In genomic region chr17:27228216-27228915, GRCm38 (mm10) we compare ENCODE assay signal across 9 mouse cellular contexts. TPM values are rescaled to one million over a fixed set of nuclear protein-coding genes. Genes with fewer than 3 reads are reported as not detected.
A peak's percentile ranks its signal among the peaks of the same experiment; 100 is the strongest.
DNase-seq lines count a peak whose midpoint lies in the region; ATAC-seq and TF ChIP-seq lines count a peak whose summit lies in the region.
"Had no signal": no experiment of that assay in that cellular context is flagged by ENCODE, and none has a peak within 500 bp of the region (broad histone marks: within the 10 kb centered on the region; RNA-seq: fewer than 3 reads in every experiment).

No protein-coding gene starts in this region.

- H3K4me2 ChIP-seq in forebrain, postnatal 0 days (ENCODE audit: low read depth), result no peak overlapping the region
- H3K4me2 ChIP-seq in myocyte (ENCODE audit: low read depth), result no peak overlapping the region
- H3K4me2 ChIP-seq: liver, embryonic 15.5 days had no signal

- DNase-seq in ovary, postnatal 10 days (ENCODE audit: low spot score), result peak; percentile 89
- DNase-seq in ovary, adult 18-20 months (ENCODE audit: low spot score), result no peak
- peak; percentile 56 to 72 for DNase-seq in adrenal gland, adult 18-20 months (ENCODE audit: low spot score in 2 of 2)
- peak; percentile 47 for DNase-seq in forebrain, postnatal 0 days
- peak; percentile 63 to 94 for DNase-seq in kidney, postnatal 36 days
- DNase-seq in urinary bladder, postnatal 4 days (ENCODE audit: low spot score in 2 of 2), result peak; percentile 71 to 92

- 23% methylated on average over 11 of the region's 11 CpGs for WGBS in forebrain, postnatal 0 days

- H3K9me3 ChIP-seq in forebrain, postnatal 0 days (ENCODE audit: low read length), result no peaks in the 10 kb centered on the region
- H3K9me3 ChIP-seq: liver, embryonic 15.5 days had no signal

- H3ac ChIP-seq in myocyte (ENCODE audit: control insufficient read depth, insufficient read length), result no peak overlapping the region

- no peak; the same call in 1 of the 2 replicates for ATAC-seq in forebrain, postnatal 0 days
- ATAC-seq in monocyte, adult 5-6 weeks (replicated peaks; ENCODE audit: insufficient number of reproducible peaks, low FRiP score, low TSS enrichment, poor library complexity, severe bottlenecking), result no peak

- no peak overlapping the region for H3K4me3 ChIP-seq in forebrain, postnatal 0 days (ENCODE audit: low read depth, low read length)
- H3K4me3 ChIP-seq in myocyte, result no peak overlapping the region
- H3K4me3 ChIP-seq: liver, embryonic 15.5 days had no signal

- H3K36me3 ChIP-seq in forebrain, postnatal 0 days (ENCODE audit: insufficient read depth), result no peaks in the 10 kb centered on the region
- H3K36me3 ChIP-seq in myocyte (ENCODE audit: control insufficient read depth, insufficient read depth), result no peaks in the 10 kb centered on the region
- H3K36me3 ChIP-seq: liver, embryonic 15.5 days had no signal

- H3K27me3 ChIP-seq in forebrain, postnatal 0 days (ENCODE audit: insufficient read depth, low read length), result peaks cover 4% of the 10 kb centered on the region; the same call in 1 of the 2 replicates
- H3K27me3 ChIP-seq in myocyte (ENCODE audit: control insufficient read depth, insufficient read depth, insufficient read length), result peaks cover 38% of the 10 kb centered on the region
- H3K27me3 ChIP-seq: liver, embryonic 15.5 days had no signal

- no peak overlapping the region for H3K27ac ChIP-seq in forebrain, postnatal 0 days (ENCODE audit: low read depth, low read length)
- H3K27ac ChIP-seq: liver, embryonic 15.5 days had no signal

- H3K4me1 ChIP-seq in forebrain, postnatal 0 days (ENCODE audit: insufficient read depth), result no peaks in the 10 kb centered on the region
- H3K4me1 ChIP-seq: liver, embryonic 15.5 days had no signal

- H3K79me2 ChIP-seq in myocyte (ENCODE audit: control insufficient read depth, insufficient read depth), result no peaks in the 10 kb centered on the region

- no peak for TF ChIP-seq CTCF in forebrain, postnatal 0 days (IDR thresholded peaks at IDR 0.05; ENCODE audit: low read depth)

- no peak for TF ChIP-seq POLR2A in myocyte (IDR thresholded peaks at IDR 0.05; ENCODE audit: insufficient read length, low read depth)

- H3K9ac ChIP-seq in forebrain, postnatal 0 days, result no peak overlapping the region
- H3K9ac ChIP-seq: liver, embryonic 15.5 days had no signal

TF ChIP-seq in myocyte, 11 proteins besides CTCF, POLR2A, EP300 and RAD21:
- no peak for TF ChIP-seq TCF3 (IDR thresholded peaks at IDR 0.05; ENCODE audit: insufficient read length, low read depth)
- TF ChIP-seq MYOG (IDR thresholded peaks at IDR 0.05; ENCODE audit: control insufficient read depth in 1 of 3, insufficient read depth in 1 of 3, insufficient read length in 2 of 3, low read depth in 2 of 3), result peak in 1 of 3 experiments; percentile 21
- peak; percentile 97 for TF ChIP-seq REST (IDR thresholded peaks at IDR 0.05; ENCODE audit: insufficient read depth, insufficient read length)

RNA-seq across cellular contexts. Expression of gene Lemd2, which starts 24.1 kb away (rescaled TPM):
- 10 to 100 TPM; 60.5 to 72.7 TPM for total RNA-seq in adrenal gland, adult 18-20 months (2021)
- 86.9 and 90.7 TPM in 2 replicates for total RNA-seq in forebrain, postnatal 0 days (2014; rRNA removed)
- 17.7 and 19.2 TPM in 2 replicates for polyA plus RNA-seq in forebrain, postnatal 0 days (2015; fragmentation: Nextera tagmentation; extraction: Ambion mirVana)
- 72.1 TPM for polyA plus RNA-seq in myocyte (2012; fragmentation: generic; extraction: Trizol)
- 54.3 to 81.1 TPM (median 78.5 TPM) in 3 replicates for total RNA-seq in monocyte, adult 5-6 weeks (2017)
